Mouse (Mus musculus) activated CD4-positive, CD25-positive, alpha-beta regulatory T cell, adult 4 months (primary cell): ENCODE results near the gene 4930426L09Rik. TPM values are rescaled to one million over a fixed set of nuclear protein-coding genes. Genes with fewer than 3 reads are reported as not detected.
"Not testable (repeated sequence)": the region's sequence is repeated elsewhere in the genome, so short reads cannot be mapped to it uniquely, and the experiment has no call there.

Experiments
- ATAC-seq: one replicate; pipeline ENCODE4 v1.8.0; 2017
- polyA plus RNA-seq, 2 experiments: library from polyadenylated mRNA; unstranded; fragments of 100-300 nt; shearing (Covaris generic); gene quantifications; one replicate each; pipeline ENCODE4 v1.2.1; 2017

Gene 4930426L09Rik
- polyA plus RNA-seq, 2 experiments from 2014 or later, result 1.6 TPM; not detected in 1

GRCm38 (mm10) chr2:18971564-18971963 lies 26.6 kb upstream of the 4930426L09Rik start:
- ATAC-seq, result no peak

DNA sequence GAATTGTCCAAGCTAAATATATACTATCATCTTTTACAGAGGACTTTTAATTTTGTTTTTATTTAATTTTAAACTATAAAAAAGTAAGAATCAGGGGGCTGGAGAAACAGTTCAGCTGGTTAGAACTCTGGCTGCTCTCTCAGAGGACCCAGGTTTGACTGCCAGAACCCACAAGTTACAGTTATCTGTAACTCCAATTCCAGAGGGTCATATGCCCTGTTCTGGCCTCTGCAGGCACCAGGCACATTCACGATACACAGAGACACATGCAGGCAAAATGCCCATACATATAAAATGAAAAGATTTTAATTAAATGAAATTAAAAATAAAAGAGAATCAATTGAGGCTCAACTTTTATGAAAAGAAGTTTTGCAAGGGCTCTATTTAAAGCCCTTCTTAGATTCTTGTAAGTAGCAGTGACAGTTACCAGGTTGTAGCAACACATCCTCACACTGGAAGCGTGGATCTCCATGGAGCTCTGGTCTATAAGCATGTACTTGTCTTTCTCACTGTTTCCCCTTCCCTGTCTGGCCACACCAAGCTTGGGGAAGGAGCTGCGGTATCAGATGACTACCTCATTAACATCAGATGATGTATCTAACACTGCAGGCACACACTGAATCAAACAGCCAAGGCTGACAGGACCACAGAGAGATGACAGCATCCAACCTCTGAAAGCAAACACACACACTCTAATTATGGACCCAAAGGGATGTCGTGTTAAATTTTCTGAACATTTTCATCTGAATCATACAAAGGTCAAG lies 23.1 kb upstream of the 4930426L09Rik start:
- no peak for ATAC-seq

DNA sequence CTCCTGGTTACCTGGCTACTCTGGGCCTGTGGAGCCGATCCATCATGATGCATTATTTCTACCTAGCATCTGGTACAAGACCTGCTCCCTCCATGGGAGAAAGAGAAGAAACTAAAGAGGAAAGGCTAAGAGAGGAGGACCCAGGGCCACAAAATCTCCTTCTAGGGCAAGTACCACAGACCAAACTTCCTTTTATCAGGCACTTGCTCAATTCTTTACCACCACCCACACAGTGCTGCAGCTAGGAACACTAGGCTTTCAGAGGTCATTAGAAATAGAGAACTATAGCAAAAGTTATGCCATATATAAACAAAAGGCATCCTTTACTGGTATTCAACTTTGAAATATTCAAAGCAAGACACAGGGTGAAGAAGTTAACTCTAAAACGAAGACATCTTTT lies 22.0 kb upstream of the 4930426L09Rik start:
- ATAC-seq, result peak; percentile 34

DNA sequence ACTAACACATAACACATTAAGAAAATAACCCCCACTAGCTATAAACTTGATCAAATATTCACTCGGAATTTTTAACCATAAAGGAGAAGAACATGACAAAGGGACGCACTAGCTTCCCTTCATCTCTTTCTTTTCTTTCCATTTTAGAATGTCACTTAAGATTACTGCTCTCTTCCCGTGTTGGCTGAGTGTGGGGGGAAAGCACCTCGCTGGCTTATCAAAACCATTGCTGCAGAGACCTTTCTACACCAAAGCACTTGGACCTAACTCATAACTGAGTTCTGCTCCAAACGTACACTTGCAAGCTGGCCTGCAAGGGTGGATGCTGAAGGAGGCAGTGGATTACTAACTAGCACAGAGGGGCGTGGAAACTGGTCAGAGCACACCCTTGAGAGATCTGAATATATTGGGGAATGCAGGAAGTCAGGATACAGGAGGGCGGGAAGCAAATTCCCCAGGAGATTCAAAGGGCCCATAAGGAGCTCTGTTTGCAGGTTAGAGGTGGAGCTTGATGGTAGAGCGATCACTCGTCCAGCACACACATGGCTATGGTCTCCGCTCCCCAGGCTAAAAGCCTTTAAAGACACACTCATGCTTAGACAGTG lies 20.8 kb upstream of the 4930426L09Rik start:
- ATAC-seq, result peak; percentile 54

- no peak for ATAC-seq
Measured at GRCm38 (mm10) chr2:18979046-18979445, 19.1 kb upstream of the 4930426L09Rik start.

- ATAC-seq, result no peak
Measured at GRCm38 (mm10) chr2:18979675-18980074, 18.5 kb upstream of the 4930426L09Rik start.

- ATAC-seq, result peak; percentile 83
Measured at GRCm38 (mm10) chr2:18982581-18982980, 15.6 kb upstream of the 4930426L09Rik start.

- ATAC-seq, result no peak
Measured at GRCm38 (mm10) chr2:18983546-18983945, 14.6 kb upstream of the 4930426L09Rik start.

DNA sequence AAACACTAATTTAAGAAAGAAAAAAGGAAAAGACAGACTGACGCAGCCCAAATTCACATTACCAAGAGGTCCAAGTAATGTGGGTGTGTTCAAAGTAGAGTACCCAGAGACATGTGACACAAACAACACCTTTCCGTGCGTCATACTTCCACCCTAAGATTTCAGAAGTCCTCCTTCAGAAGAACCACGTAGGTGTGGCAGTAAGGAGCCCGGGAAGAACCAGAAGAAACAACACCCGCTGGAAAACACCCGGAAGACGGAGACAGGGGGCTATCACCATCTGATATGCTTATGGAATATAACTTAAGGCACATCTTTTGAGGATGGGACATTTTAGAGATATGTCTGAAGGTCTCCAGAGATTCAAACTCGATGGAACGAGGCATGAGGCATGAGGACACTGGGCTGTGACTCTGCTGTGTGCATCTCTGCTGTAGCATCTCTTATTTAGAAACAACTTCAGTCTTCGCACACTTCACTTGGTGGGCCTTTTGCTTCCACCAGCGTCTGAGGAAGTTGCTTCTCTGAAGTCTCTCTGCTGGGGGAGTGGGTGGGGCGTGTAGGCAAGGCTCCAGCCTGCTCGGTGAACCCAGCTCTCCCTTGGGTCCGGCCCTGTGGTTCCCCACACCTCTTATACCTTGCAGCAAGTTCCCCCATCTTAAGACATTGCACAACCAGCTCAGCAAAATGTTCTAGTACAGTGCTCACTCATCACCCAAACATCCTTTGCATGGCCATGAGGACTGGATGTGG lies 13.9 kb upstream of the 4930426L09Rik start:
- peak; percentile 51 for ATAC-seq

- no peak for ATAC-seq
Measured at GRCm38 (mm10) chr2:18985506-18985905, 12.6 kb upstream of the 4930426L09Rik start.

DNA sequence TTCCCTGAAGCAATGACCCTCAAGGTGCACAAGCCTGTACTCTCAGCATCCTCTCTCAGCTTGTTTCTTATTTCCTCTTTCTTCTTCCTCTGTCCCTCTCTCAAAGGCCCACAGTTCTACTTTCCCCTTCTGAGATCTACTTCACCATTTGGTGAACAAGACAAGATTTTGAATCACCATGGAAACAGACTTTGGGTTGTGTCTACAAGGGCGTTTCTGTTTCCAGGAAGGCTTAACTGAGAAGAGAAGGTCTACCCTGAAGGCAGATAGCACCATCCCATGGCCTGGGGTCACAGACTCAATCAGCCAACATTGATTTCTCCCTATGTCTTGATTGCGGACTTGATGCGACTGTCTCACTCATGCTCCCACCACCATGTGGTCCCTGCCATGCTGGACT lies 9.3 kb upstream of the 4930426L09Rik start:
- ATAC-seq, result peak; percentile 66

GRCm38 (mm10) chr2:18992512-18993510 lies 5.3 kb upstream of the 4930426L09Rik start:
- ATAC-seq, result no peak

DNA sequence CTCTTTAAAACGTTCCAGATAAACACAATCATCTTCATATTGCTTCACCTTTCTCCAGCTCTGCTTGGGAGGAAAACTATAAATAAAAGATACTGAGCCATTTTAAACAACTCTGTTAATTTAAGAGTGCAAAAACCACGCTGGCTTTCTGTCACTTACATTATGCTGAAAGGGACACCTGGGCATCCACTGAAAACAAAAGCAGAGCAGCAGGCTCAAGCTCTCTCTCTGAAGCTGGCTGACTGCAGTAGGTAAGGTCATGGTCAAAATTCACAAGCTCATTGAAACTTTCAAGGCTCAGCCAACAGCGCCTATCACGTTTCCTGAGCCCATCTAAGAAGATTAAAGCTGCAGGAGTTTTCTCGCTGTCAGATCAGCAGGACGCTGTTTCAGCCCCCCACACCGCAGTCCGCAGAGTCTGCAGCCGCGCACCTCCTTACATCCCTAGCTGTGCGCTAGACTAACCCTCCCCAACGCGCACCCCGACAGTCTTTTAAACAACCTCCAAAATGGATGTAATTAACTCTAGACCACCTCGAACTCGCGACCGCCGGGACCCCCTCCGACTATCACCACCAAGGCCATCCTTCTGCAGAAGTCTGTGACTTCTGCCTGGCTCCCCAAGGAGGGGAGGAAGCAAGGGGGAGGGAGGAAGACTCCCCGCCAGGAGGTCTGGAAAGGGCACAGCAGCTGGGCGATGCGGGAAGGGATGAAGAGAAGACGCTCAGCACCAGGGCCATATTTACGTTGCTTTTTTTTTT lies 1.5 kb upstream of the 4930426L09Rik start:
- ATAC-seq, result no peak

DNA sequence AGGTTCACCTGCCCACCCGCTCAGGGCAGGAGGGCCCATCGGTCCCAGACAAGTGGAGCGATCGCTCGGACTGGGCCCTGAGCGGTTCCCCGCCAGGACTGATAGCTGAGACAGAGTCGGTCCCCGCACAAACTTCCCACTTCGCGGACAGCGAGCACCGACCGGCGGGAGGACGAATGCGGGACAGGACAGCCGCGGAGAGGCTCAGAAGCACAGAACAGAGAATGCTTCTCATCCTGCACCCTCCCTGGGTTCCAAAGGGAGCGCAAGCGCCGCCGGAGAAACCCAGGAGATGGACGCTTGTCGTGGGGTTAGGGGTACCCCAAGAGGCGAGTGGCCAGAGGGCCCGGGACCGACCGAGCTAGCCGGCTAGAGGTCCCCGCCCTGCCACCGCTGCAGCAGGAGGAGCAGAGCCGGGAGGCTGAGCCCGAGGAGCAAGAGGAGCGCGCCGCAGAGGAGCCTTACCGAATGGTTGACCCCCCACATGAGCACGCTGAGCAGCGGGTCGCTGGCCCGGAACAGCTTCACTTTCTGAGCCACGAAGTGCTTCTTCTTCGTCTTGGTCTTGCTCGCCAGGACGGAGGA lies 664 bp upstream of the 4930426L09Rik start:
- peak; percentile 20 for ATAC-seq

DNA sequence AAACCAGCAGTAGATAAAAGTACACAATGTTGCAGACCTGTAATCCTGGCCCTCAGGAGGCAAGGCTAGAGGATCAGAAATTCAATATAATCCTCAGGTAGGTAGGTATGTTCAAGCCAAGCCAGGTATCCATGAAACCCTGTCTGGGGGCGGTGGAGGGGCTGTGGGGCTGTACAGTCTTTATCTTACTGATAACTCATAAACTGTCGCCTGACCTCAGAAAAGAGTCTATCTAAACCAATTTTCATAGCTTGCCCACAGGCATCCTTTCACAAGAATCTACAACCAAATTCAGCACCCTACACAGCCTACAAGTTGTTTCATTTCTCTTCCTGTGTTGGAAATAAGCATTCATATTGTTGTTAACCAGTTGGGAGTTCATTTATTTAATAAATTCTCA lies 1.3 kb downstream of the 4930426L09Rik start:
- no peak for ATAC-seq

GRCm38 (mm10) chr2:19004801-19005200 lies 6.7 kb downstream of the 4930426L09Rik start:
- ATAC-seq, result no peak

GRCm38 (mm10) chr2:19006124-19006523 lies 8.0 kb downstream of the 4930426L09Rik start:
- no peak for ATAC-seq

- ATAC-seq, result peak; percentile 43
Measured at GRCm38 (mm10) chr2:19007580-19007979, 9.4 kb downstream of the 4930426L09Rik start.

DNA sequence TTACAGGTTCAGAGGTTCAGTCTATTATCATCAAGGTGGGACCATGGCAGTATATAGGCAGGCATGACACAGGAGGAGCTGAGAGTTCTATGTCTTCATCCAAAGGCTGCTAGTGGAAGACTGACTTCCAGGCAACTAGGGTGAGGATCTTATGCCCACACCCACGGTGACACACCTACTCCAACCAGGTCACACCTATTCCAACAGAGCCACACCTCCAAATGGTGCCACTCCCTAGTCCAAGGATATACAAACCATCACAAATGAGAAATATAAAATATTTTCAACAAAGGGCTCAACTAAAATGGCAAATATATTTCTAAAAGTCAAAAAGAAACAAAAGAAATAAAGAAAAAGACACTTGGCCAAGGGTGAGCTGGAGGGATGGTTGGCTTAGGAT lies 12.4 kb downstream of the 4930426L09Rik start:
- not testable (repeated sequence) for ATAC-seq

DNA sequence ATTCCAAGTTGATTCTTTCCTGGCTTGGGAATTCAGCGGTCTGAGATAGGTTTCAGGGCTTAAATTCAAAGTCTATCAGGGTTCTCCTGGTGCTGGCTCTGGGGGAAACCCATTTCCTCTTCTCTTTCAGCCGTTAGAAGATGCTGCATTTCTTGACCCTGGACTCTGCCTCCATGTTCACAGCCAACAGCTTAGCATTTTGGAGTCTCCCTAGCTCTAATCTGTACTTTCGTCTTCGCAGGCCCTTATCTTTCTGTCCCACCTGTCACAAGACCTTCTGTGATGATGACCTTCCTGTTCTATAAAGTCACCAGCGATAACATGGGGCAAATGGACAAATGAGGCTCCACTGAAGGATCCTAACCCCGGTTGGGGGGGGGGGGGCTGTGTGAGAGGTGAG lies 13.3 kb downstream of the 4930426L09Rik start:
- no peak for ATAC-seq

DNA sequence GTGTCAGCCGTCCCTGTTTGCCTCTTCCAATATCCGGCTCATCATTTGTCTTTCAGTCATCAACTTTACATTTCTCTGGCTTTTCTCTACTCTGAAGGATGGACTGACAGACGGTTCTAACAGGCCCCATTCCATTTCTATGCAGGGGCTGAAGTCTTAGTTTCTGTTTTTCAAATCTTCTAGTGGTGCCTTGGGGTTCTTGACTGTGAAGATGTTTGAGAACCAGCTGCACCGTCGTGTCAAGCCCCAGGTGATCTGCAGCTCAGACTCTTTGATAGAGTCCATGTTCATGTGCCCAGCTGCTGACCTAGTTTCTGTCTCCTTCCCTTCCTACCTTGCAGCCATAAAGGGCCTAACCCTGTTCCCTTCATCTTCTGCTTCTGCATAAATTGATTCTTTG lies 18.2 kb downstream of the 4930426L09Rik start:
- ATAC-seq, result no peak
